Mouse (Mus musculus) heart, embryonic 14.5 days (tissue): ENCODE results near the gene Ankub1. TPM values are rescaled to one million over a fixed set of nuclear protein-coding genes. Genes with fewer than 3 reads are reported as not detected.

Source experiments
- microRNA-seq: library from miRNA; unstranded; fragments of <30 nt; microRNA quantifications from one replicate; pipeline ENCODE4, GENCODE M21; 2016
- polyA plus RNA-seq: library from polyadenylated mRNA; unstranded; fragments of >200 nt; fragmentation: Nextera tagmentation; extraction: Ambion mirVana; gene quantifications from 2 replicates; pipeline ENCODE4 v1.2.1, GENCODE M21; 2014

Gene Ankub1
- polyA plus RNA-seq, 1 experiment from 2014 or later, result not detected

Small RNA genes lying within 50 kb of the gene (microRNA-seq; reads per million reads assigned to microRNA genes)
- not detected for gene Mir6377

Other genes starting within 250 kb of the Ankub1 start
- gene Wwtr1, start 116.9 kb downstream of the Ankub1 start, polyA plus RNA-seq, result 17.4 and 20.1 TPM in 2 replicates
- 51.8 and 58.4 TPM in 2 replicates for gene Commd2, start 41.1 kb downstream of the Ankub1 start, polyA plus RNA-seq
- 69.6 and 83.9 TPM in 2 replicates for gene Rnf13, start 43.3 kb upstream of the Ankub1 start, polyA plus RNA-seq
- 49.0 and 56.5 TPM in 2 replicates for gene Pfn2, start 155.3 kb upstream of the Ankub1 start, polyA plus RNA-seq